Mouse (Mus musculus) neural tube, embryonic 13.5 days (tissue): ENCODE measurements at regions not wholly inside any gene's neighbourhood (a gene's known extent, or its start where the extent isn't known, plus 50 kb on each side); places are given as distances from the start of the nearest gene placed in this dataset.

Experiments
- ATAC-seq: fragments of 200-750 bp; cut with Nextera tagmentation; 2 replicates; pipeline ENCODE4 v1.8.0; 2017; ENCODE audit warnings: low read depth, mild to moderate bottlenecking, moderate TSS enrichment, moderate library complexity
- H3K27ac ChIP-seq: fragments of 300-500 bp; sonication (generic); replicated peaks from 2 replicates; pipeline ENCODE4 v1.5.1; 2015; ENCODE audit warnings: moderate library complexity, mild to moderate bottlenecking, inconsistent platforms
- H3K27me3 ChIP-seq: fragments of 300-500 bp; sonication (generic); 2 replicates; pipeline ENCODE4 v1.6.1; 2015; ENCODE audit warnings: mild to moderate bottlenecking, inconsistent platforms
- H3K36me3 ChIP-seq: fragments of 300-500 bp; sonication (generic); 2 replicates; pipeline ENCODE4 v1.6.1; 2015; ENCODE audit warnings: mild to moderate bottlenecking, inconsistent platforms
- H3K4me1 ChIP-seq: fragments of 300-500 bp; sonication (generic); replicated peaks from 2 replicates; pipeline ENCODE4 v1.6.1; 2015; ENCODE audit warnings: inconsistent platforms
- H3K4me2 ChIP-seq: fragments of 300-500 bp; sonication (generic); 2 replicates; pipeline ENCODE4 v1.6.1; 2015; ENCODE audit warnings: inconsistent platforms, mild to moderate bottlenecking, moderate library complexity
- H3K4me3 ChIP-seq: fragments of 300-500 bp; sonication (generic); 2 replicates; pipeline ENCODE4 v1.5.1; 2015; ENCODE audit warnings: mild to moderate bottlenecking, inconsistent platforms
- H3K9ac ChIP-seq: fragments of 300-500 bp; sonication (generic); 2 replicates; pipeline ENCODE4 v1.6.1; 2015; ENCODE audit warnings: moderate library complexity, mild to moderate bottlenecking, inconsistent platforms
- H3K9me3 ChIP-seq: fragments of 300-500 bp; sonication (generic); 2 replicates; pipeline ENCODE4 v1.6.1; 2016; ENCODE audit warnings: inconsistent platforms
- WGBS: fragments of 180-500 bp; shearing (Covaris S2); methylation state at CpG from one replicate; pipeline ENCODE4 v1.1.7; 2015; 5-methylcytosine and 5-hydroxymethylcytosine counted together

DNA sequence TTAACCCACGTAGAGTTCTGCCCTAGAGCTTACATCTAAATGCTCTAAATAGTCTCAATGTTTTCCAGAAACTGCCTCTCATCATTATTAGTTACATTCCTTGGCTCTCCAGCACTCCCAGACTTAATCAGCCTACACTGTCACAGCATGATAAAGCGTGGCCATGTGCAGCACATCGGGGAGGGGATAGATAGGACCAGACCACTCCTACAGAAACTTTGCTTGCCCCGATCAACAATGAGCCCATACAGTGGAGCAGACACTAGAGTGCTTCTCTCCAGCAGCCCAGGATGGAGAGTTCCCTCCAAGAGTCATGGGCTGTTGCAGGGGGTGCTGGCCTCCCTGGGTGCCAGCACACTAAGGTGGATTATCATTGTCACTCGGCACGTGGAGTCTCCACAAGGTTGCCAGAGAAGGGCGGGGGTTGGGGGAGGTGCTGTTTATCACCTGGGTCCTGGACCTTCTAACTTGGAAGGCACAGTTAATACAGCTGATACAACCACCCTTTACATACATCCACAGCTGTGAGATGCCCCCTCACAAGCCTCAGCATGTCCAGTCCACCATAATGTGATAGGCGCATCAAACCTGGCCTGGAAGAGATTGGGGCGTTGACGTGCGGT is 73.4 kb upstream of the Armc2 start:
- no peak overlapping the region for H3K4me2 ChIP-seq
- H3K4me3 ChIP-seq = no peak overlapping the region
- peaks cover 28% of the 10 kb centered on the region for H3K4me1 ChIP-seq
- 74% methylated on average over 11 of the region's 11 CpGs for WGBS
- no peak overlapping the region for H3K9ac ChIP-seq
- no peaks in the 10 kb centered on the region for H3K36me3 ChIP-seq
- no peak overlapping the region for H3K27ac ChIP-seq
- no peaks in the 10 kb centered on the region for H3K9me3 ChIP-seq
- no peak for ATAC-seq
- 0 out of 2 replicates have a peak, but pooled peaks cover 3% of the 10 kb centered on the region for H3K27me3 ChIP-seq

DNA sequence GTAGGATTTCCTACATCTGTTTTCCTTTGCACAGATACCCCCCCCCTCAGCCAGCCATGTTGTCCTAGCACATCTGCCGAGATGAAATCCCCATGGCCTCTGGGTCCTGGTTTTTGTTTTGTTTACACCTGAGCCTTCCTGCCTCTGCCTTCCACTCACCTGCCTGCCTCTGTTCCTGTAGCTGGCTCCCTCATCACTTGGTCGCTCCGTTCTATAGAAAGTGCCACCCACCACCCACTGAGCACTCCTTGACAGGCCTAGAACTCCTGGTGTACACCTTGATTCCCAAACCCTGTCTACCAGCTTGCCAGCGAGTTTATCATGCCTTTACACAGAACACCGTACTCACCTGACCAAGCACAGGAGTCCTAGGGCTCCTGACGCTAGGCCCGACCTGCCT is 72.6 kb upstream of the Armc2 start:
- no peak overlapping the region for H3K27ac ChIP-seq
- no peak overlapping the region for H3K9ac ChIP-seq
- no peaks in the 10 kb centered on the region for H3K9me3 ChIP-seq
- 0 out of 2 replicates have a peak, but pooled peaks cover 3% of the 10 kb centered on the region for H3K27me3 ChIP-seq
- H3K4me2 ChIP-seq = no peak overlapping the region
- peaks cover 28% of the 10 kb centered on the region for H3K4me1 ChIP-seq
- H3K36me3 ChIP-seq = no peaks in the 10 kb centered on the region
- 92% methylated on average over 7 of the region's 7 CpGs for WGBS
- ATAC-seq = no peak
- no peak overlapping the region for H3K4me3 ChIP-seq

GRCm38 (mm10) chr10:42090147-42090546 is 71.9 kb upstream of the Armc2 start:
- H3K27ac ChIP-seq = 0 out of 2 replicates have a peak overlapping the region, but pooled peaks have one; percentile 23
- H3K36me3 ChIP-seq = no peaks in the 10 kb centered on the region
- WGBS = 24% methylated on average over 3 of the region's 3 CpGs
- H3K4me3 ChIP-seq = no peak overlapping the region
- 0 out of 2 replicates have a peak, but pooled peaks cover 3% of the 10 kb centered on the region for H3K27me3 ChIP-seq
- H3K4me2 ChIP-seq = no peak overlapping the region
- peak; percentile 60; the same call in 1 of the 2 replicates for ATAC-seq
- H3K9ac ChIP-seq = no peak overlapping the region
- peaks cover 28% of the 10 kb centered on the region for H3K4me1 ChIP-seq
- H3K9me3 ChIP-seq = no peaks in the 10 kb centered on the region

DNA sequence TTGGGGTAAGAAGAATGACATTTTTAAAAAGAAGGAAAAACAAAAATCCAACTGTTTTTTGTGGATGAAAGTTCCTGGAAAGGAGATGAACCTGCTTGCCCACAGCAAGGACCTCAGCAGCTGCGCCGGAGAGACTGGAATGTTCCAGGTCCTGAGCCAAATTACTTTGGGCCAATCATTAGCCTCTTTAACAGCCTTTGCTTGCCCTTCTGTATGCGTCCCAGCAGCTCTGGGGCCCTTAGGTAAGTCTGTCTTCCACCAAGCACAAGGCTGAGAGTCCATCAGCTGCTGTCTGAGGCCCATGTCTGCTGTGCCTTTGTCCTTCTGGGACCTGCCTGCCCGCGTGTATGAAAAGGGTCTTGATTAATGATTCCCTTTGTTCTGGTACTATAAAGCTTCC is 71.4 kb upstream of the Armc2 start:
- Histone ChIP-seq H3K9me3 (no peaks in the 10 kb centered on the region), H3K36me3 (no peaks in the 10 kb centered on the region), H3K9ac (no peak overlapping the region), H3K4me1 (peaks cover 28% of the 10 kb centered on the region), H3K4me2 (no peak overlapping the region), H3K27ac (no peak overlapping the region), H3K4me3 (no peak overlapping the region), H3K27me3 (0 out of 2 replicates have a peak, but pooled peaks cover 3% of the 10 kb centered on the region)
- peak; percentile 62; the same call in 1 of the 2 replicates for ATAC-seq
- WGBS = 27% methylated on average over 5 of the region's 5 CpGs

DNA sequence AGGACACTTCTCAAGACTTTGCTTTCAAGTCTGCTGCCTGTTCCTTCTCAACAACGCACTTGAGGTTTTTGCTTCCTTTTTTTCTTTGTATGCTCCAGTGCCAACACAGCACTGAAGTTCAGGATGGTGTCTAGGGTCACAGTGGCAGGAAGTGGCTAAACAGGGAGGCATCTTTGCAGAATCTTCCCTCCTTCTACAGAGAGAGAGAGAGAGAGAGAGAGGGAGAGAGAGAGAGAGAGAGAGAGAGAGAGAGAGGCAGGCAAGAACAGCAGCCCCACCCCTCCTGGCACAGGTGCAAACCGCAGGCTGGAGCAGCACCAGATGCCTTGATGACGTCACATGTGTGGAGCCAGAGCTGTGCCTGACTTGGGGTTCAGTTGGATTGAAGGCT is 71.0 kb upstream of the Armc2 start:
- Histone ChIP-seq H3K4me2 (no peak overlapping the region), H3K9ac (no peak overlapping the region), H3K9me3 (no peaks in the 10 kb centered on the region), H3K27ac (no peak overlapping the region), H3K4me1 (peaks cover 28% of the 10 kb centered on the region), H3K4me3 (no peak overlapping the region), H3K36me3 (no peaks in the 10 kb centered on the region), H3K27me3 (0 out of 2 replicates have a peak, but pooled peaks cover 3% of the 10 kb centered on the region)
- ATAC-seq = no peak
- WGBS = 35% methylated on average over 3 of the region's 3 CpGs

DNA sequence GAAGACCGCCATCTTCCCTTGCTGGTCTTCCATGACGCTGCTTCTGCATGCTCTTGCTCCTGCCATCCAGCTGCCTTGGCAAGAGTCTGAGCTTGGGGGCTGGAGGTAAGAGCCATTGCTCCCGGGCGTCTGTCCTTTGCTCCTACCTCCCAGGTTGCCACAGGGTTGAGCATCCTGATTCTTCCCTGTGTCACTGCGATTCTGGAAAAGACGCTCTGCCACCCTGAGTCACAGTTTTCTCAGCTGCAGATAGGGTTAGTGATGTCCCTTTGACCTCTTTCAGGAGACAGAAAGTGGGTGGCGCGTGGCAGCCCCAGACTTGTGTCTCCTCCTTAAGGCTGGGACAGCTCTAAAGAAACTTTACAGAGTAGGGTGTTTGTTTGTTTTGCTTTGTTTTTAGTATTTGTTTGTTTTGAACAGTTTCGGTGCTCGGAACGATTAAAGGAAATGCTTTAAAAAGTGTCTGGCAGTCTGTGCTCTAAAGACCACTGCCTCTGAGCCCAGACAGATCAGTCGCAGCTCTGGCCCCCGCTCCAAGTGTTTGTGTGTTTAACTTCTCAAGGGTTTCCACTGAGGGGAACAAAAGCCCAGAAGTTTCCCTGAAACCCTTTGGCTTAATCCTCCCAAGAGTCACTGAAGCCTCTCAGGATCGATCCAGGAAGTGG is 70.5 kb upstream of the Armc2 start:
- no peak for ATAC-seq
- Histone ChIP-seq H3K4me2 (no peak overlapping the region), H3K27ac (no peak overlapping the region), H3K27me3 (0 out of 2 replicates have a peak, but pooled peaks cover 3% of the 10 kb centered on the region), H3K36me3 (no peaks in the 10 kb centered on the region), H3K9ac (no peak overlapping the region), H3K4me3 (no peak overlapping the region), H3K4me1 (peaks cover 28% of the 10 kb centered on the region), H3K9me3 (no peaks in the 10 kb centered on the region)
- 69% methylated on average over 14 of the region's 14 CpGs for WGBS

- Histone ChIP-seq H3K36me3 (no peaks in the 10 kb centered on the region), H3K4me1 (peaks cover 28% of the 10 kb centered on the region), H3K27ac (no peak overlapping the region), H3K27me3 (0 out of 2 replicates have a peak, but pooled peaks cover 3% of the 10 kb centered on the region), H3K9me3 (no peaks in the 10 kb centered on the region), H3K4me2 (no peak overlapping the region), H3K9ac (no peak overlapping the region), H3K4me3 (no peak overlapping the region)
- WGBS = 91% methylated on average over 3 of the region's 3 CpGs
- ATAC-seq = no peak
Observed at GRCm38 (mm10) chr10:42087906-42088305, 69.7 kb upstream of the Armc2 start.

GRCm38 (mm10) chr10:42086691-42087090 is 68.4 kb upstream of the Armc2 start:
- no peak overlapping the region for H3K27ac ChIP-seq
- H3K27me3 ChIP-seq = 0 out of 2 replicates have a peak, but pooled peaks cover 3% of the 10 kb centered on the region
- no peaks in the 10 kb centered on the region for H3K9me3 ChIP-seq
- no peak for ATAC-seq
- no peak overlapping the region for H3K4me3 ChIP-seq
- no peaks in the 10 kb centered on the region for H3K36me3 ChIP-seq
- WGBS = 95% methylated on average over 10 of the region's 10 CpGs
- H3K4me2 ChIP-seq = no peak overlapping the region
- peaks cover 23% of the 10 kb centered on the region for H3K4me1 ChIP-seq
- H3K9ac ChIP-seq = no peak overlapping the region

DNA sequence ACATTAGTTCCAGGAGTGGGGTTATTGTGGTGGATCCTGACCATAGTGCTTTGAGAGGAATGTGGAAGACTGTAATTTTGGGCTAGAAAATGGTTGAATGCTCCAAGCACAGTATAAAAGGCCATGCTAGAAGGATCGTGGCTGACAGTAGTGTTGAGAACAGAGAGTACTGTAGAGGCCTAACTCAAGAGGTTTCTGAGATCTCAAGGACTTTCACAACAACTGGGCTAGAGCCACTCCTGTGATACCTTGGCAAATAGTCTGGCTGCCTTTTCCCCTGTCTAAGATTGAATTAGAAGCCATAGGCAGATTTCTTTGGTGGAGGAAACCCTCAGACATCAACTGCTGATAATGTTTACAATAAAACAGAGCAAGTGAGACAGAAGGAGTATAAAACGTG is 67.1 kb upstream of the Armc2 start:
- H3K9me3 ChIP-seq = no peaks in the 10 kb centered on the region
- no peaks in the 10 kb centered on the region for H3K36me3 ChIP-seq
- ATAC-seq = no peak
- 0 out of 2 replicates have a peak, but pooled peaks cover 3% of the 10 kb centered on the region for H3K27me3 ChIP-seq
- H3K4me3 ChIP-seq = no peak overlapping the region
- H3K9ac ChIP-seq = no peak overlapping the region
- WGBS = 83% methylated on average over 2 of the region's 2 CpGs
- H3K27ac ChIP-seq = no peak overlapping the region
- H3K4me2 ChIP-seq = no peak overlapping the region
- peaks cover 18% of the 10 kb centered on the region for H3K4me1 ChIP-seq

GRCm38 (mm10) chr10:42082227-42082840 is 64.1 kb upstream of the Armc2 start:
- no peak overlapping the region for H3K4me2 ChIP-seq
- no peak for ATAC-seq
- no peaks in the 10 kb centered on the region for H3K27me3 ChIP-seq
- no peaks in the 10 kb centered on the region for H3K4me1 ChIP-seq
- H3K27ac ChIP-seq = no peak overlapping the region
- WGBS = 74% methylated on average over 7 of the region's 7 CpGs
- H3K36me3 ChIP-seq = no peaks in the 10 kb centered on the region
- H3K4me3 ChIP-seq = no peak overlapping the region
- no peak overlapping the region for H3K9ac ChIP-seq
- no peaks in the 10 kb centered on the region for H3K9me3 ChIP-seq

- Histone ChIP-seq H3K9ac (no peak overlapping the region), H3K9me3 (no peaks in the 10 kb centered on the region), H3K4me1 (no peaks in the 10 kb centered on the region), H3K27ac (no peak overlapping the region), H3K36me3 (no peaks in the 10 kb centered on the region), H3K4me3 (no peak overlapping the region), H3K4me2 (no peak overlapping the region), H3K27me3 (no peaks in the 10 kb centered on the region)
- no peak for ATAC-seq
Observed at GRCm38 (mm10) chr10:42079775-42080174, 61.5 kb upstream of the Armc2 start.

DNA sequence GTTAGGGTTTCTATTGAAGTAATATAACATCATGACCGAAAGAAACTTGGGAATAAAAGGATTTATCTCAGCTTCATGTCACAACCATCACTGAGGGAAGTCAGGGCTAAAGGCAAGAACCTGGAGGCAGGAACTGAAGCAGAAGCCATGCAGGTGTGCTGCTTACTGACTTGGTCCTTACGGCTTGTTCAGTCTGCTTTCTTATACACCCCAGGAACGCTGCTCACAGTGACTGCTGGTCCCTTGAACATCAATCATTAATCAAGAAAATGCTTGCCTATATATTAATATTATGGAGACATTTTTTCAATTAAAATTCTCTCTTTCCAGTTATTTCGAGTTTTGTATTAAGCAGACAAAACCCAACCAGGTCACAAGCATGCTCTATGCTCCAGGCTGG is 58.5 kb upstream of the Armc2 start:
- no peak overlapping the region for H3K27ac ChIP-seq
- no peaks in the 10 kb centered on the region for H3K27me3 ChIP-seq
- 83% methylated on average over 4 of the region's 4 CpGs for WGBS

More for the DNA sequence above, 58.5 kb upstream of the Armc2 start:
- Histone ChIP-seq H3K36me3 (no peaks in the 10 kb centered on the region), H3K4me1 (peaks cover under 1% of the 10 kb centered on the region), H3K4me2 (no peak overlapping the region), H3K9ac (no peak overlapping the region), H3K9me3 (no peaks in the 10 kb centered on the region), H3K4me3 (no peak overlapping the region)
- ATAC-seq = no peak
